Mouse (Mus musculus): ENCODE measurements at regions not wholly inside any gene's neighbourhood (a gene's known extent, or its start where the extent isn't known, plus 50 kb on each side); places are given as distances from the start of the nearest gene placed in this dataset.

- no peak for DNase-seq (ENCODE audit: low spot score in 2 of 2)
Measured at GRCm38 (mm10) chr6:11404101-11404500, 503.2 kb downstream of the Ndufa4 start.

GRCm38 (mm10) chr6:11359088-11359487, 548.2 kb downstream of the Ndufa4 start:
- no peak for DNase-seq (ENCODE audit: low spot score in 2 of 2)

- no peak for DNase-seq (ENCODE audit: low spot score in 2 of 2)
Measured at GRCm38 (mm10) chr6:11353599-11353998, 553.7 kb downstream of the Ndufa4 start.

GRCm38 (mm10) chr6:11334137-11334536, 573.2 kb downstream of the Ndufa4 start:
- no peak for DNase-seq (ENCODE audit: low spot score in 2 of 2)

GRCm38 (mm10) chr6:11313744-11314143, 593.6 kb downstream of the Ndufa4 start:
- DNase-seq (ENCODE audit: low spot score in 2 of 2): no peak

- peak in 1 of 2 experiments; percentile 3 for DNase-seq (ENCODE audit: low spot score in 2 of 2)
Measured at GRCm38 (mm10) chr6:11305979-11306534, 601.2 kb downstream of the Ndufa4 start.

- DNase-seq (ENCODE audit: low spot score in 2 of 2): peak in 1 of 2 experiments; percentile 45
Measured at GRCm38 (mm10) chr6:11283990-11284389, 623.3 kb downstream of the Ndufa4 start.

- DNase-seq (ENCODE audit: low spot score in 2 of 2): peak in 1 of 2 experiments; percentile 3
Measured at GRCm38 (mm10) chr6:11275214-11275613, 632.1 kb downstream of the Ndufa4 start.

Data from frontal cortex, postnatal 36 days (tissue).